Mouse (Mus musculus): ENCODE measurements around the gene Limk2. TPM values are rescaled to one million over a fixed set of nuclear protein-coding genes. Genes with fewer than 3 reads are reported as not detected.

The Limk2 gene
- total RNA-seq (2023): 108 TPM

DNA sequence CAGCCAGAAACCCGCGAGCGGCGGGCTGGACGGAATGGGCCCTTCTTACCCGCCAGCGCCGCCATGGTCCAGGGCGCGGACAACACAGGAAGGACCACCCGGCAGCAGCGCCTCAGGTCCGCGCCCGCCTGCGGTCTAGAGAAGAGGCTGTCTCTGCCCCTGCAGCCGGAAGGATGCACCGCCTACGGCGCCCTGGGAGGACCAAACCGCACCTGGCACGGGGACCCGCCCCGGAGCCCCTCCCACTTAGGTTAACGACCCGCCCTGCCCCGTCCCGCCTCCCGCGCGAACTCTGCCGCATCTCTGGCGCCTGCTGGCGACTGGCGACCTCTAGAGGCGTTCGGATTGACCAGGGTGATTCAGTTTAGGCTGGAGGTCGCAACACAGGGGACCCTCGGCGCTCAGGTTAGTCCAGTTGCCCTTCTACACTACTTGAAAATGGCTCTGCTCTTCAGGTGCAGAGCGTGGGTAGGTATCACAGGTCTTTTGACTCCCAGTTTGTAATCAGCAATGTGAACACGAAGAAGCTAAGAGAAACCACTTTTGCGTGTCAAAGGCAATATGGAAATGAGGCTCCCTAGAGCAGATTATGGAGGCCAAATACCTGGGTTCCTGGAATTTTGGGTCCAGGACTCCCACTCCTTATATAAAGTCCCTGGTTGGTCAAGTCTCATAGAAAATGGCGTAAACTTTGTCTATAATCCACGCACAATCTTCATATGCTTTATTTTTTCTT, at the start of gene Limk2:
TSS of gene Limk2 (minus strand) at position 193 of the 736 bp plus-strand sequence.

DNA sequence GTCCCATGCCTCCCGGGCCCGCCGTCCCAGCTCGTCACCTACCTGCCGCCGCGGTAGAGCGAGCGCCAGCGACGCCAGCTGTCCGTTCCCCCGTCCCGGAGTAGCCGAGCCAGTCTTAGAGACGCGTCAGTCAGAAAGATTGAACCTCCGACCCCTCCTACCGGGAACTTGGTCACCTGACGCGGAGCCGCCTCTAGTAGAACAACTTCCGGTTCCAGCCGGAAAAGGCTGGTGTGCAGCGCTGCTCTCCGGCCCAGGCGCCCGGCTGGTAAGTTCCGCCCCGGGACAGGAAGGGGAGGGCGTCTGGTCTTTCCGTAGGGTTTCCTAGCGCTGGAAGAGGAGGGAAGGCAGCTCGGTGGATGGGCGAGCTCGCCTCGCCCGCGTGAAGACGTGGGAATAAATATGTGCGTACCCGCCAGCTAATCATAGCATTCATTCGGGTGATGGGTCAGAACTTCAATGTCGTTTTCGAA, 43.2 kb upstream of the Limk2 start, which contains the start of gene Rnf185:
TSS of gene Rnf185 (minus strand) at position 197 of the 473 bp plus-strand sequence.

DNA sequence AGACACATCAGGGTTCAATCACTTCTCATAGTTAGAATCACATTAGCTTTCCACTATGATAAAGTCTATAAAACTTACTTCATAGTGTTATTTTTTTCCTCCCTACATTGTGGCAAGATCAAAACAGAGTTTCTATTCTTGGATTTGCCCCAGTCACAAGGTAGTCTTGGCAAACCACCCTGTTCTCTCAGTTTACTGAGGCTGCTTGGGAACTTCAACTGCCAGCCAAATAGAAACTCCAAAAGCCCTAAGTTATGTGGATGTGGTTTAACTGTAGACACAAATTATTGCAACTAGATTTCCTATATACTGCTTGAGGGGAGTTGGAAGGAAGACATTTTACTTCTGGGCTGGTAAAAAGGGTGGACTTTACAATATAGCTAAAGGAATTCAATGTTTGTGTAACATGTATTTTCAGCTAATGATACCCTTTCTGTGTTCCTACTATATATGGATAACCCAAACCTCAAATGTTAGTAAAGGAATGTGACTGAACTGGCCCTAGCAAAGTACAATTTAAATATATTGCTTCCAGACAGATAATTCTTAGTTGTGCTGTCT, 79.0 kb downstream of the Limk2 start, which contains the start of gene Pik3ip1:
TSS of gene Pik3ip1 (plus strand) at position 511 of the 561 bp plus-strand sequence.

Other genes starting within 250 kb of the Limk2 start
- gene Sfi1, start 215.7 kb downstream of the Limk2 start, total RNA-seq (2023): 206 TPM
- gene Eif4enif1, start 206.8 kb downstream of the Limk2 start, total RNA-seq (2023): 74.5 TPM
- 57.3 TPM for gene Drg1, start 142.8 kb downstream of the Limk2 start, total RNA-seq (2023)
- gene Patz1, start 120.3 kb downstream of the Limk2 start, total RNA-seq (2023): 100 TPM
- 363 TPM for gene Pik3ip1, start 78.8 kb downstream of the Limk2 start, total RNA-seq (2023)
- gene Rnf185, start 43.2 kb upstream of the Limk2 start, total RNA-seq (2023): 17.9 TPM
- 0.21 TPM for gene Pla2g3, start 79.1 kb upstream of the Limk2 start, total RNA-seq (2023)
- gene Inpp5j, start 95.6 kb upstream of the Limk2 start, total RNA-seq (2023): not detected
- not detected for gene Selenom, start 105.5 kb upstream of the Limk2 start, total RNA-seq (2023)
- 0.56 TPM for gene Smtn, start 131.4 kb upstream of the Limk2 start, total RNA-seq (2023)
- 64.4 TPM for gene Morc2a, start 240.0 kb upstream of the Limk2 start, total RNA-seq (2023)

Data from CD4-positive naive resting alpha-beta T cell, adult 57 days (primary cell).